Mouse (Mus musculus) cortical plate, adult 2 months (tissue): ENCODE results near the gene Gstm6.

Source experiments
- CTCF ChIP-seq: fragments of 200-500 bp; IDR thresholded peaks from 2 replicates; pipeline ENCODE4 v1.5.1; 2011; ENCODE audit warnings: mild to moderate bottlenecking, control low read depth, low read length; ENCODE audit not compliant: insufficient read depth; ENCODE audit errors: extremely low read depth
- POLR2A ChIP-seq: fragments of 200-500 bp; IDR thresholded peaks from 2 replicates; pipeline ENCODE4 v1.6.1; 2011; ENCODE audit warnings: mild to moderate bottlenecking, low read length, control low read depth; ENCODE audit not compliant: insufficient read depth; ENCODE audit errors: extremely low read depth

GRCm38 (mm10) chr3:107986041-107986562 lies 42.6 kb upstream of the Gstm6 start, which contains the start of gene Gstm2:
- no peak for TF ChIP-seq CTCF
- TF ChIP-seq POLR2A: no peak
